Mouse (Mus musculus) naive thymus-derived CD4-positive, alpha-beta T cell, adult 2 months (primary cell): ENCODE results near the gene Gm13103.
"Not testable (repeated sequence)": the region's sequence is repeated elsewhere in the genome, so short reads cannot be mapped to it uniquely, and the experiment has no call there.

ENCODE experiments used
- DNase-seq: peaks from one replicate; pipeline ENCODE4 v3.0.0-alpha.2; 2011; ENCODE audit warnings: low read depth

Gene Gm13103

GRCm38 (mm10) chr4:143846197-143846596 is at the start of gene Gm13103:
Gene Gm13103 (plus strand): TSS chr4:143846497.
- not testable (repeated sequence) for DNase-seq

GRCm38 (mm10) chr4:143815993-143816392 is 30.3 kb upstream of the Gm13103 start, which contains the start of gene Gm13084:
Gene Gm13084 (minus strand): TSS chr4:143816093.
- DNase-seq = no peak

- DNase-seq = not testable (repeated sequence)
Observed at GRCm38 (mm10) chr4:143882371-143882770, 36.1 kb downstream of the Gm13103 start.

GRCm38 (mm10) chr4:143894406-143894805 is 48.1 kb downstream of the Gm13103 start:
- not testable (repeated sequence) for DNase-seq

GRCm38 (mm10) chr4:143900280-143900679 is 54.0 kb downstream of the Gm13103 start, which contains the start of gene Pramef6:
Gene Pramef6 (minus strand): TSS chr4:143900380.
- not testable (repeated sequence) for DNase-seq
